Mouse (Mus musculus) kidney, embryonic 15.5 days (tissue): ENCODE measurements around the gene St3gal4. TPM values are rescaled to one million over a fixed set of nuclear protein-coding genes. Genes with fewer than 3 reads are reported as not detected.
A peak's percentile ranks its signal among the peaks of the same experiment; 100 is the strongest.

ENCODE experiments used
- ATAC-seq: fragments of 200-750 bp; cut with Nextera tagmentation; replicated peaks from 2 replicates; pipeline ENCODE4 v1.8.0; 2017; ENCODE audit warnings: moderate TSS enrichment; ENCODE audit not compliant: low FRiP score
- H3K27ac ChIP-seq: fragments of 300-500 bp; sonication (generic); 2 replicates; pipeline ENCODE4 v1.5.1; 2015; ENCODE audit warnings: mild to moderate bottlenecking, inconsistent platforms
- H3K27me3 ChIP-seq: fragments of 300-500 bp; sonication (generic); 2 replicates; pipeline ENCODE4 v1.6.1; 2015; ENCODE audit warnings: inconsistent platforms
- H3K36me3 ChIP-seq: fragments of 300-500 bp; sonication (generic); 2 replicates; pipeline ENCODE4 v1.6.1; 2015; ENCODE audit warnings: inconsistent platforms
- H3K4me1 ChIP-seq: fragments of 300-500 bp; sonication (generic); 2 replicates; pipeline ENCODE4 v1.6.1; 2015; ENCODE audit warnings: inconsistent platforms
- H3K4me2 ChIP-seq: fragments of 300-500 bp; sonication (generic); 2 replicates; pipeline ENCODE4 v1.6.1; 2015; ENCODE audit warnings: moderate library complexity, mild to moderate bottlenecking, inconsistent platforms
- H3K4me3 ChIP-seq: fragments of 300-500 bp; sonication (generic); replicated peaks from 2 replicates; pipeline ENCODE4 v1.5.1; 2015; ENCODE audit warnings: mild to moderate bottlenecking, inconsistent platforms
- H3K9ac ChIP-seq: fragments of 300-500 bp; sonication (generic); 2 replicates; pipeline ENCODE4 v1.6.1; 2015; ENCODE audit warnings: mild to moderate bottlenecking, inconsistent platforms
- H3K9me3 ChIP-seq: fragments of 300-500 bp; sonication (generic); replicated peaks from 2 replicates; pipeline ENCODE4 v1.6.1; 2016; ENCODE audit warnings: inconsistent platforms
- WGBS: fragments of 180-500 bp; shearing (Covaris S2); methylation state at CpG from one replicate; pipeline ENCODE4 v1.1.7; 2015; ENCODE audit warnings: mixed read lengths; 5-methylcytosine and 5-hydroxymethylcytosine counted together
- polyA plus RNA-seq: library from polyadenylated mRNA; unstranded; fragments of >200 nt; fragmentation: Nextera tagmentation; extraction: Ambion mirVana; gene quantifications from 2 replicates; pipeline ENCODE4 v1.2.1, GENCODE M21; 2015

St3gal4 gene
- polyA plus RNA-seq, 1 experiment from 2014 or later, result 17.8 TPM

GRCm38 (mm10) chr9:35035074-35035473 is 84.0 kb downstream of the St3gal4 start:
- Histone ChIP-seq H3K4me3 (no peak overlapping the region), H3K27ac (no peak overlapping the region), H3K36me3 (no peaks in the 10 kb centered on the region), H3K4me1 (peaks cover 16% of the 10 kb centered on the region; the same call in 1 of the 2 replicates), H3K4me2 (no peak overlapping the region), H3K9ac (no peak overlapping the region), H3K9me3 (no peaks in the 10 kb centered on the region; the same call in 1 of the 2 replicates), H3K27me3 (no peaks in the 10 kb centered on the region)
- no peak for ATAC-seq
- WGBS, result 54% methylated on average over 14 of the region's 14 CpGs

GRCm38 (mm10) chr9:35032457-35032856 is 86.6 kb downstream of the St3gal4 start:
- H3K4me1 ChIP-seq, result 0 out of 2 replicates have a peak, but pooled peaks cover 3% of the 10 kb centered on the region
- WGBS, result 64% methylated on average over 6 of the region's 6 CpGs
- H3K9ac ChIP-seq, result no peak overlapping the region
- no peak overlapping the region for H3K4me2 ChIP-seq
- ATAC-seq, result no peak
- H3K27ac ChIP-seq, result no peak overlapping the region
- H3K9me3 ChIP-seq, result no peaks in the 10 kb centered on the region; the same call in 1 of the 2 replicates
- no peaks in the 10 kb centered on the region for H3K36me3 ChIP-seq
- no peak overlapping the region for H3K4me3 ChIP-seq
- H3K27me3 ChIP-seq, result no peaks in the 10 kb centered on the region

- H3K27ac ChIP-seq, result no peak overlapping the region
- H3K4me1 ChIP-seq, result peaks cover 9% of the 10 kb centered on the region; the same call in 1 of the 2 replicates
- no peaks in the 10 kb centered on the region for H3K36me3 ChIP-seq
- H3K9ac ChIP-seq, result no peak overlapping the region
- WGBS, result 71% methylated on average over 5 of the region's 5 CpGs
- H3K27me3 ChIP-seq, result 0 out of 2 replicates have a peak, but pooled peaks cover 3% of the 10 kb centered on the region
- no peak for ATAC-seq
- H3K9me3 ChIP-seq, result no peaks in the 10 kb centered on the region
- H3K4me3 ChIP-seq, result no peak overlapping the region
- H3K4me2 ChIP-seq, result no peak overlapping the region
Measured at GRCm38 (mm10) chr9:35030823-35031222, 88.2 kb downstream of the St3gal4 start.

- WGBS, result 77% methylated on average over 6 of the region's 6 CpGs
- no peak overlapping the region for H3K4me2 ChIP-seq
Measured at GRCm38 (mm10) chr9:35027382-35027997, 91.6 kb downstream of the St3gal4 start.

GRCm38 (mm10) chr9:35026897-35027311 is 92.2 kb downstream of the St3gal4 start:
- peaks cover 18% of the 10 kb centered on the region for H3K4me1 ChIP-seq
- 48% methylated on average over 6 of the region's 6 CpGs for WGBS
- H3K27ac ChIP-seq, result no peak overlapping the region
- 0 out of 2 replicates have a peak, but pooled peaks cover 14% of the 10 kb centered on the region for H3K27me3 ChIP-seq
- H3K36me3 ChIP-seq, result no peaks in the 10 kb centered on the region
- H3K4me2 ChIP-seq, result no peak overlapping the region
- no peaks in the 10 kb centered on the region for H3K9me3 ChIP-seq
- H3K9ac ChIP-seq, result no peak overlapping the region
- H3K4me3 ChIP-seq, result no peak overlapping the region
- ATAC-seq, result no peak

More at GRCm38 (mm10) chr9:35027382-35027997, 91.6 kb downstream of the St3gal4 start:
- no peaks in the 10 kb centered on the region for H3K36me3 ChIP-seq
- no peak for ATAC-seq
- no peak overlapping the region for H3K4me3 ChIP-seq
- no peak overlapping the region for H3K27ac ChIP-seq
- H3K4me1 ChIP-seq, result peaks cover 18% of the 10 kb centered on the region
- no peaks in the 10 kb centered on the region for H3K9me3 ChIP-seq
- H3K27me3 ChIP-seq, result 0 out of 2 replicates have a peak, but pooled peaks cover 14% of the 10 kb centered on the region
- H3K9ac ChIP-seq, result no peak overlapping the region

GRCm38 (mm10) chr9:35026311-35026710 is 92.8 kb downstream of the St3gal4 start:
- Histone ChIP-seq H3K4me2 (no peak overlapping the region), H3K27ac (no peak overlapping the region), H3K9me3 (no peaks in the 10 kb centered on the region), H3K9ac (no peak overlapping the region), H3K27me3 (0 out of 2 replicates have a peak, but pooled peaks cover 14% of the 10 kb centered on the region), H3K4me1 (peaks cover 18% of the 10 kb centered on the region), H3K36me3 (no peaks in the 10 kb centered on the region), H3K4me3 (no peak overlapping the region)
- ATAC-seq, result no peak
- 83% methylated on average over 6 of the region's 6 CpGs for WGBS

- Histone ChIP-seq H3K27ac (no peak overlapping the region), H3K36me3 (no peaks in the 10 kb centered on the region), H3K27me3 (0 out of 2 replicates have a peak, but pooled peaks cover 14% of the 10 kb centered on the region), H3K4me1 (peaks cover 23% of the 10 kb centered on the region), H3K9me3 (no peaks in the 10 kb centered on the region), H3K4me2 (peak overlapping the region; percentile 74), H3K4me3 (peak overlapping the region; percentile 42), H3K9ac (0 out of 2 replicates have a peak overlapping the region, but pooled peaks have one; percentile 29)
- WGBS, result 5% methylated on average over 25 of the region's 25 CpGs
- ATAC-seq, result peak; percentile 46
Measured at GRCm38 (mm10) chr9:35024591-35025496, 94.2 kb downstream of the St3gal4 start.

- ATAC-seq, result no peak
- no peak overlapping the region for H3K9ac ChIP-seq
- H3K9me3 ChIP-seq, result no peaks in the 10 kb centered on the region
Measured at GRCm38 (mm10) chr9:35021744-35022143, 97.3 kb downstream of the St3gal4 start.

GRCm38 (mm10) chr9:35020015-35020653 is 98.9 kb downstream of the St3gal4 start:
- WGBS, result 54% methylated on average over 11 of the region's 11 CpGs
- no peak overlapping the region for H3K4me2 ChIP-seq
- no peak overlapping the region for H3K27ac ChIP-seq
- peaks cover 26% of the 10 kb centered on the region for H3K4me1 ChIP-seq
- H3K9me3 ChIP-seq, result no peaks in the 10 kb centered on the region
- H3K27me3 ChIP-seq, result peaks cover 17% of the 10 kb centered on the region
- no peaks in the 10 kb centered on the region for H3K36me3 ChIP-seq
- ATAC-seq, result no peak
- H3K9ac ChIP-seq, result no peak overlapping the region
- no peak overlapping the region for H3K4me3 ChIP-seq

More at GRCm38 (mm10) chr9:35021744-35022143, 97.3 kb downstream of the St3gal4 start:
- Histone ChIP-seq H3K27ac (no peak overlapping the region), H3K4me2 (no peak overlapping the region), H3K4me1 (peaks cover 36% of the 10 kb centered on the region), H3K36me3 (no peaks in the 10 kb centered on the region), H3K27me3 (peaks cover 24% of the 10 kb centered on the region), H3K4me3 (no peak overlapping the region)
- 88% methylated on average over 1 of the region's 1 CpGs for WGBS

GRCm38 (mm10) chr9:35019372-35019771 is 99.7 kb downstream of the St3gal4 start:
- H3K4me2 ChIP-seq, result no peak overlapping the region
- 7% methylated on average over 3 of the region's 3 CpGs for WGBS
- no peak for ATAC-seq

GRCm38 (mm10) chr9:35018056-35018455 is 101.0 kb downstream of the St3gal4 start:
- no peak overlapping the region for H3K9ac ChIP-seq
- H3K27ac ChIP-seq, result no peak overlapping the region
- peaks cover 18% of the 10 kb centered on the region for H3K4me1 ChIP-seq
- peak overlapping the region; percentile 47 for H3K4me2 ChIP-seq
- H3K27me3 ChIP-seq, result peaks cover 10% of the 10 kb centered on the region
- no peaks in the 10 kb centered on the region for H3K36me3 ChIP-seq
- no peak for ATAC-seq
- H3K4me3 ChIP-seq, result no peak overlapping the region
- no peaks in the 10 kb centered on the region for H3K9me3 ChIP-seq
- WGBS, result 39% methylated on average over 5 of the region's 5 CpGs

More at GRCm38 (mm10) chr9:35019372-35019771, 99.7 kb downstream of the St3gal4 start:
- peaks cover 17% of the 10 kb centered on the region for H3K27me3 ChIP-seq
- no peaks in the 10 kb centered on the region for H3K36me3 ChIP-seq
- no peaks in the 10 kb centered on the region for H3K9me3 ChIP-seq
- H3K4me3 ChIP-seq, result no peak overlapping the region
- H3K4me1 ChIP-seq, result peaks cover 18% of the 10 kb centered on the region
- H3K27ac ChIP-seq, result no peak overlapping the region
- H3K9ac ChIP-seq, result no peak overlapping the region
